Mouse (Mus musculus) forebrain, postnatal 0 days (tissue): ENCODE data around the gene Arpp21. TPM values are rescaled to one million over a fixed set of nuclear protein-coding genes. Genes with fewer than 3 reads are reported as not detected.

ENCODE experiments used
- ATAC-seq: fragments of 200-750 bp; cut with Nextera tagmentation; 2 replicates; pipeline ENCODE4 v1.8.0; 2017; ENCODE audit warnings: mild to moderate bottlenecking, moderate library complexity
- DNase-seq: peaks from one replicate; pipeline ENCODE4 v3.0.0-alpha.2; 2015
- H3K27ac ChIP-seq: fragments of 300-500 bp; sonication (generic); 2 replicates; pipeline ENCODE4 v1.5.1; 2014; ENCODE audit warnings: low read depth, mild to moderate bottlenecking, antibody characterized with exemption, low read length, moderate library complexity, mixed read lengths
- H3K27me3 ChIP-seq: fragments of 300-500 bp; sonication (generic); 2 replicates; pipeline ENCODE4 v1.6.1; 2014; ENCODE audit warnings: mild to moderate bottlenecking, low read length, mixed read lengths; ENCODE audit not compliant: insufficient read depth
- H3K36me3 ChIP-seq: fragments of 300-500 bp; sonication (generic); 2 replicates; pipeline ENCODE4 v1.6.1; 2014; ENCODE audit warnings: mild to moderate bottlenecking, moderate library complexity; ENCODE audit not compliant: insufficient read depth
- H3K4me1 ChIP-seq: fragments of 300-500 bp; sonication (generic); 2 replicates; pipeline ENCODE4 v1.6.1; 2014; ENCODE audit warnings: antibody characterized with exemption; ENCODE audit not compliant: insufficient read depth
- H3K4me2 ChIP-seq: fragments of 300-500 bp; sonication (generic); 2 replicates; pipeline ENCODE4 v1.6.1; 2014; ENCODE audit warnings: low read depth, mild to moderate bottlenecking, moderate library complexity
- H3K4me3 ChIP-seq: fragments of 300-500 bp; sonication (generic); 2 replicates; pipeline ENCODE4 v1.5.1; 2014; ENCODE audit warnings: low read depth, low read length, mixed read lengths
- H3K9ac ChIP-seq: fragments of 300-500 bp; sonication (generic); 2 replicates; pipeline ENCODE4 v1.6.1; 2014; ENCODE audit warnings: mild to moderate bottlenecking
- H3K9me3 ChIP-seq: fragments of 300-500 bp; sonication (generic); 2 replicates; pipeline ENCODE4 v1.6.1; 2016; ENCODE audit warnings: low read length
- CTCF ChIP-seq: sonication (generic); IDR thresholded peaks from 2 replicates; pipeline ENCODE4 v1.5.1; 2016; ENCODE audit warnings: antibody characterized with exemption, control low read depth, low read depth
- WGBS: fragments of 180-500 bp; shearing (Covaris S2); extraction: QIAGEN DNeasy Blood & Tissue Kit; methylation state at CpG from one replicate; pipeline ENCODE4 v1.1.7; 2014; 5-methylcytosine and 5-hydroxymethylcytosine counted together
- polyA plus RNA-seq: library from polyadenylated mRNA; unstranded; fragments of >200 nt; fragmentation: Nextera tagmentation; extraction: Ambion mirVana; gene quantifications from 2 replicates; pipeline ENCODE4 v1.2.1, GENCODE M21; 2015
- total RNA-seq: library from RNA; depleted of rRNA; stranded (reverse); fragments of >200 nt; gene quantifications from 2 replicates; pipeline ENCODE4 v1.2.3, GENCODE M21; 2014

Arpp21 gene
- total and polyA plus RNA-seq, 2 experiments from 2014 or later: 118 to 151 TPM

DNA sequence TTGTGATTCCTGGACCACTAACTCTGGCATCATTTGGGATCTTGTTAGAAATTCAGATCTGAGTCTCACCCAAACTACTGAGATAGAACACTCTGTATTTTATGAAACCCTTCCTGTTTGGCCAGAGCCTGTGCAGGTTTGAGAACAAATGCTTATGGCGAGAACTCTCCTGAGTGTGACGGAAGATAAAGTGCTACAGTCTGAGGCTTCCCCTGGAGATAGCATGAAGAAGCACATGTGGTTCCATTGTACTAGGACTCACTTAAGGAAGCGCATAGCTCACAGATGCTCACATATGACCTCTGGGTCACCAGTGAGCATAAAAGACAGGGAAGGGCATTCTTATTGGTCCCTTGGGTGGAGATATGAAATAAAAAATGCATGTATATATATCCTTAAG lies 17.5 kb downstream of the Arpp21 start:
- 84% methylated on average over 3 of the region's 3 CpGs for WGBS
- Histone ChIP-seq H3K9ac (no peak overlapping the region), H3K27me3 (no peaks in the 10 kb centered on the region), H3K4me3 (no peak overlapping the region), H3K9me3 (no peaks in the 10 kb centered on the region), H3K36me3 (peaks cover 47% of the 10 kb centered on the region), H3K4me2 (no peak overlapping the region), H3K27ac (no peak overlapping the region), H3K4me1 (no peaks in the 10 kb centered on the region)
- no peak for ATAC-seq
- no peak for TF ChIP-seq CTCF
- no peak for DNase-seq

DNA sequence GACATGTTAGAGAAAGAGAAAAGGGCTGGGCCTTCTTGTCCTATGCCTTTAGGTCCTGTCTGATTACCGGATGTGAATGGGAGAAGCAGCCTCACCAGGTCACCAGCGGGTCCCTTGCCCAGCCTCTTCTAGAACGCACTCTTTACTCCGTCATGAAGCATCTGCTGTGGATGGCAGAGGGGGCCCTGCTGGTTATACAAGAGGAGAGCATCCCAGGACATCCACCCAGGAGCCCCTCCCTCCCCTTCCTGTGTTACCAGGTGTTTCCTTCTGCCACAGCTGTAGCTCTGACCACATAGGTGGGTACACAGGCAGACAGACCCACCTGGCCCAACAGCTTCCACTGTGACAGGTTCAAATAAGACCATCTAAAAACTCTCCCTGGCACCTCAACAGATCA lies 18.6 kb downstream of the Arpp21 start:
- 89% methylated on average over 4 of the region's 4 CpGs for WGBS
- DNase-seq (no peak), ATAC-seq (0 out of 2 replicates have a peak, but pooled peaks have one; percentile 2)
- H3K4me1 ChIP-seq: no peaks in the 10 kb centered on the region
- H3K27me3 ChIP-seq: no peaks in the 10 kb centered on the region
- H3K36me3 ChIP-seq: peaks cover 42% of the 10 kb centered on the region
- H3K4me3 ChIP-seq: no peak overlapping the region
- no peaks in the 10 kb centered on the region for H3K9me3 ChIP-seq
- no peak overlapping the region for H3K27ac ChIP-seq
- H3K9ac ChIP-seq: no peak overlapping the region
- TF ChIP-seq CTCF: no peak
- H3K4me2 ChIP-seq: no peak overlapping the region

DNA sequence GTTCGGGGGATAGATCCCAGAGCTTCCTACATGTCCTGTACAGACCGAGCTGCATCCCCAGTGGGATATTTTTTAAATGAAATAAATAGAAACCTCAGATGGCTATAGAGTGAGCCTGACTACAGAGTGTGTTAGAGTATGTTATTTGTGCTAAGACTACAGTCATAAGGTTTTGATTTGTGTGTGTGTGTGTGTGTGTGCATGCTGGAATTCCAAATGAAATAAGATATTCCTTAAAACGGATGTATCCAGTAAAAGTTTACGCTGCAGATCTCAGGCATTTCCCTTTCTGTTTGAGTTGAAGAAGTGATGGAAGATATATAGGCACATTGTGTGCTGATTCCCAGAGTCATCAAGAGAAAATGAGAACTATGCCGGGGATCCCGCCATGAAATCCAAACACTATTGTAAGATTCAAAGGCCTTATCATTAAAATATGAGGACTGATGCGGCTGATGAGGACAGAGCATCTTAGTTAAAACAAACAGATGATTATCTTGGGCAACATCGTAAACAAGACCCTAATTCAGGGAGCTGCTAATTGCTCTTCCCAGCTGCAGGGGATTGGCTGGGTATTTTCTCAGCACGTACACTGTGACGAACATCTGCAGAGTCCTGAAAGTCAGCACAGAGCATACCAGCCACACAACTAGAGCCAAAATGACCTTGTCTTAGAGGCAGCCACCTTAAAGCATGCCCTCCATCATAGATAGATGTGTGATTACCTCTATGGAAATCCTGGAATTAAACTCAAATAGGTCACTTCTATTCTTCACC lies 20.5 kb downstream of the Arpp21 start:
- H3K27ac ChIP-seq: no peak overlapping the region
- H3K9me3 ChIP-seq: no peaks in the 10 kb centered on the region
- no peaks in the 10 kb centered on the region for H3K4me1 ChIP-seq
- H3K4me2 ChIP-seq: no peak overlapping the region
- DNase-seq (no peak), ATAC-seq (peak; percentile 33; the same call in 1 of the 2 replicates)
- H3K36me3 ChIP-seq: peaks cover 35% of the 10 kb centered on the region
- WGBS: 55% methylated on average over 10 of the region's 10 CpGs
- H3K27me3 ChIP-seq: no peaks in the 10 kb centered on the region
- no peak overlapping the region for H3K9ac ChIP-seq
- H3K4me3 ChIP-seq: no peak overlapping the region
- TF ChIP-seq CTCF: no peak

DNA sequence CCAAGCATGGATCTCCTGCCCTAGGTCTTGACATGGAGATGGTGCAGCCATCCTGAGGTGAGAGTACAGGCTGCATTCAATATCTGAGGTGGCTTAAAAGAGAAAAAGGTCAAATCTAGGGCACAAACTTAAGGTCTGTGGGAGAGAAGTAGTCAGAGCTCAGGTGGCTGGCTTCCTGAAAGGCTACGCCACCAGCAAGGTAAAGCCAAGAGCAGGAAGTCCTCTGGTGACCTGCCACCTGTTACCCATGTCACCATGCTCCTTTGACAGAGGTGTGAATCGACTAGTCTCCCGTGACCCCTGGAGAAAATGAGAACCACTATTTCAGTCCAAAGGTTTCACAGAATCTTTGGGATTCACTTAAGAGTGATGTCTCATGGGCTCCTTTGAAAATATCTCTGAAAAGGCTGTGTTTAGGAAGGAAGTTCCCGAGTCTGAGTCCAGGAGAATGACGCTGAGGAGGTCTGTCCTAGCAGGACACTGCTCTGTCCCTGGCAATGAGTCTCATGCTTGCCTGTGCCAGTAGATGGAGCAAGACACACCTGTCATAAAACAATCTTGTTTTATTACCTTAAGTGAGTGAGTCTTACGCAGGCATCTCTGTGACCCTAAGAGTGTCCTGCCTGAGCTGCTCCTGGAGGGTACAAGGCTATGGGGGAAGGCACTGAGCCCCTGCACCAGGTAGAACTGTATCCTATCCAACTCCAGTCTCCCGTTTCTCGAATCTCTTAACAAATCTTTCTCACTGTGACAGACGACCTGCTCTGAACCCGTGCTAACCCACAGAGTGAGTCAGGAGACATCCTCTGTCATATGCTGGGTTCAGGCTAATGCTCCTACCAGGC lies 22.1 kb downstream of the Arpp21 start:
- Histone ChIP-seq H3K27me3 (no peaks in the 10 kb centered on the region), H3K4me3 (no peak overlapping the region), H3K9me3 (no peaks in the 10 kb centered on the region), H3K4me2 (no peak overlapping the region), H3K36me3 (peaks cover 38% of the 10 kb centered on the region), H3K27ac (no peak overlapping the region), H3K9ac (no peak overlapping the region), H3K4me1 (no peaks in the 10 kb centered on the region)
- WGBS: 70% methylated on average over 10 of the region's 10 CpGs
- peak; percentile 30 for TF ChIP-seq CTCF
- ATAC-seq (no peak), DNase-seq (no peak)

DNA sequence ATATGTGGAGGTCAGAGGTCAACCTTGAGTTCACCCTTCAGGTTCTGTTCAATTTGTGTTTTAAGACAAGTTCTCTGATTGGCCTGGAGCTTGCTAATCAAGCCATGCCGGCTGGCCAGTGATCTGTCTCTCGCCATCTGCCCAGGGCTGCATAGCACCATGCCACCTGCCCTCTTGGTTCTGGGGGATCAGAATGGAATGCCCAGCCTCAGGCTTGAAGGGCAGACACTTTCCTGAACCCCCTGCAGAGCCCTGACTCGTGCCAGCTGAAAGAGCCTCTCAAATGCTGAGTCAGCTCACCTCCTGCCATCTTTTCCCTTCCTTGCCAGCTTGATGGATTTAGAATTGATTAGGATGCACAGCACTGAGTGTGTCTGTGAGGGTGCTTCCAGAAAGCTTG lies 25.9 kb downstream of the Arpp21 start:
- TF ChIP-seq CTCF: no peak
- Histone ChIP-seq H3K4me3 (no peak overlapping the region), H3K36me3 (peaks cover 15% of the 10 kb centered on the region; the same call in 1 of the 2 replicates), H3K9me3 (no peaks in the 10 kb centered on the region), H3K27ac (no peak overlapping the region), H3K27me3 (no peaks in the 10 kb centered on the region), H3K4me2 (no peak overlapping the region), H3K9ac (no peak overlapping the region), H3K4me1 (no peaks in the 10 kb centered on the region)
- DNase-seq (no peak), ATAC-seq (no peak)
- 52% methylated on average over 3 of the region's 3 CpGs for WGBS

DNA sequence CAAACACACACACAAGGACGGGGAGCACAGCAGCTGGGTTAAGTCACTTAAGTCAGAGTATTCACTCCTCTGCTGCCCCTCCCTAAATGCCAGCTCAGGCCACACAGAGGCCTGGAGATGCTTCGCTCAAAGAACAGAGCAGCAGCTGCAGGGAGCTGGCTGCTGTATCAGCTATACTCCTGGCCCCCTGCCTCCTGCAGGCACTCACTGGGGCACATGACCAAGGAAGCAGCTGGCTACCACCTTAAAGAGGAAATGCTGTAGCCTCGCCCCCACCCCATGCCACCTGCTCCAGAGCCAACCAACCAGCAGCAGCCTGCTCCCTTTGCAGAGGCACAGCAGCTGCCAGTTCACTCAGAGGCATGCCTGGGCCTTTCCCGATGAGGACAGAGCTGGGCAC lies 28.0 kb downstream of the Arpp21 start:
- H3K27ac ChIP-seq: peak overlapping the region; percentile 57
- H3K27me3 ChIP-seq: no peaks in the 10 kb centered on the region
- DNase-seq (peak; percentile 78), ATAC-seq (peak; percentile 91)
- H3K9me3 ChIP-seq: no peaks in the 10 kb centered on the region
- WGBS: 7% methylated on average over 4 of the region's 4 CpGs
- peaks cover 9% of the 10 kb centered on the region; the same call in 1 of the 2 replicates for H3K36me3 ChIP-seq
- H3K9ac ChIP-seq: no peak overlapping the region
- TF ChIP-seq CTCF: no peak
- no peaks in the 10 kb centered on the region for H3K4me1 ChIP-seq
- no peak overlapping the region for H3K4me2 ChIP-seq
- H3K4me3 ChIP-seq: no peak overlapping the region

DNA sequence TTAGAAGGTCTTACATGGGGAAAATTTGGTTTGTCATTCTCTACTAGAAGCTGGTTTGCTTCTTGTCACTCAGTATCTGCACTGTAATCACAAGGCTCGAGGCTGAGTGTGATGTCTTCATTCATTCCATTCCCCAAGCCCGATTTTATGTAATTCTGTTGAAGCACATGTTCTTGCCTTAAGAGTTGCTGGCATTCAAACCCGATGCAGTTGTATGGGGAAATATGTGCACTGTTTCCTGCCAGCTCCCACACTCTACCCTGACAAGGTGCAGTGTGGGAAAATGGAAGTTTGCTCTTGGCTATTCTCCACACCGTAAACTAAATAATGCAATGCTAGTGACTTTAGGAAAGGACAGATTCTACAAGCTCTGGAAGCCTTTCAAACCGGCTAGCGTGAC lies 37.4 kb downstream of the Arpp21 start:
- Histone ChIP-seq H3K4me3 (no peak overlapping the region), H3K27me3 (no peaks in the 10 kb centered on the region), H3K4me1 (peaks cover 4% of the 10 kb centered on the region; the same call in 1 of the 2 replicates), H3K9ac (no peak overlapping the region), H3K36me3 (no peaks in the 10 kb centered on the region; the same call in none of the 2 replicates), H3K27ac (peak overlapping the region; percentile 35; the same call in 1 of the 2 replicates), H3K9me3 (no peaks in the 10 kb centered on the region), H3K4me2 (no peak overlapping the region)
- DNase-seq (no peak), ATAC-seq (0 out of 2 replicates have a peak, but pooled peaks have one; percentile 45)
- no peak for TF ChIP-seq CTCF
- 62% methylated on average over 6 of the region's 6 CpGs for WGBS
